Mouse (Mus musculus) CH12.LX (cell line): ENCODE measurements around the gene Pak1ip1. TPM values are rescaled to one million over a fixed set of nuclear protein-coding genes. Genes with fewer than 3 reads are reported as not detected.

Experiments used
- DNase-seq: peaks from one replicate; pipeline ENCODE4 v3.0.0-alpha.2; 2013; ENCODE audit errors: extremely low read depth
- H3K27ac ChIP-seq: 2 replicates; pipeline ENCODE4 v1.5.1; 2012; ENCODE audit warnings: low read depth, mild to moderate bottlenecking, control low read depth, moderate library complexity; ENCODE audit not compliant: insufficient read depth
- H3K27me3 ChIP-seq: replicated peaks from 2 replicates; pipeline ENCODE3; 2012; ENCODE audit warnings: inconsistent platforms
- H3K36me3 ChIP-seq, 2 experiments: replicated peaks in 1 of 2; 2 replicates each; pipeline versions ENCODE3 to v1.6.1; 2012; ENCODE audit warnings: inconsistent platforms in 1 of 2, low read length in 1 of 2, mild to moderate bottlenecking in 1 of 2, mixed read lengths in 1 of 2, moderate library complexity in 1 of 2; ENCODE audit not compliant: control insufficient read depth in 1 of 2, insufficient read depth in 1 of 2
- H3K4me1 ChIP-seq, 2 experiments: 2 replicates each; pipeline ENCODE4 v1.6.1; 2012; ENCODE audit warnings: inconsistent platforms in 1 of 2, moderate library complexity in 1 of 2; ENCODE audit not compliant: insufficient read depth in 2 of 2, control insufficient read depth in 1 of 2
- H3K4me2 ChIP-seq: 2 replicates; pipeline ENCODE4 v1.6.1; 2012; ENCODE audit warnings: low read depth, mild to moderate bottlenecking, control low read depth; ENCODE audit not compliant: poor library complexity, insufficient read depth, severe bottlenecking
- H3K4me3 ChIP-seq, 3 experiments: fragments of 150-350 bp in 1 of 3; sonication (generic) in 1 of 3; replicated peaks in 1 of 3; 2 replicates each; pipeline versions ENCODE3 to v1.5.1; 2011 to 2012; ENCODE audit warnings: low read depth in 2 of 3, low read length in 2 of 3, mild to moderate bottlenecking in 2 of 3, moderate library complexity in 2 of 3, control low read depth in 1 of 3, improper control_type of control experiment in 1 of 3, inconsistent platforms in 1 of 3, mixed read lengths in 1 of 3; ENCODE audit not compliant: poor library complexity in 1 of 3
- H3K79me2 ChIP-seq: replicated peaks from 2 replicates; pipeline ENCODE4 v1.6.1; 2012; ENCODE audit warnings: mild to moderate bottlenecking, moderate library complexity; ENCODE audit not compliant: control insufficient read depth, poor library complexity, insufficient read depth, severe bottlenecking; ENCODE audit errors: extremely low read depth
- H3K9ac ChIP-seq: 2 replicates; pipeline ENCODE4 v1.6.1; 2012; ENCODE audit warnings: low read depth, mild to moderate bottlenecking, control low read depth, moderate library complexity; ENCODE audit not compliant: insufficient read depth
- H3K9me3 ChIP-seq: replicated peaks from 2 replicates; pipeline ENCODE3; 2012; ENCODE audit warnings: low read length, inconsistent platforms, mixed read lengths
- CHD2 ChIP-seq: IDR thresholded peaks from 2 replicates; pipeline ENCODE4 v1.6.1; 2011; ENCODE audit warnings: low read length, improper control_type of control experiment
- CTCF ChIP-seq, 2 experiments: IDR thresholded peaks in 1 of 2; conservative IDR thresholded peaks in 1 of 2; 2 replicates each; pipeline ENCODE4 v1.5.1; 2011 to 2012; ENCODE audit warnings: low read depth in 2 of 2, low read length in 2 of 2, improper control_type of control experiment in 1 of 2, inconsistent platforms in 1 of 2, mild to moderate bottlenecking in 1 of 2, moderate library complexity in 1 of 2
- GABPA ChIP-seq: IDR thresholded peaks from 2 replicates; pipeline ENCODE4 v1.6.1; 2012; ENCODE audit warnings: low read depth, low read length, improper control_type of control experiment, inconsistent platforms; ENCODE audit not compliant: insufficient replicate concordance
- HCFC1 ChIP-seq: IDR thresholded peaks from 2 replicates; pipeline ENCODE4 v1.6.1; 2012; ENCODE audit warnings: low read depth, mild to moderate bottlenecking, inconsistent platforms, low read length, improper control_type of control experiment
- IRF4 ChIP-seq: IDR thresholded peaks from 2 replicates; pipeline ENCODE4 v1.6.1; 2014; ENCODE audit warnings: low read depth, mild to moderate bottlenecking, inconsistent platforms, low read length, improper control_type of control experiment
- JUN ChIP-seq: IDR thresholded peaks from 2 replicates; pipeline ENCODE4 v1.6.1; 2011; ENCODE audit warnings: low read depth, mild to moderate bottlenecking, low read length, improper control_type of control experiment, moderate library complexity; ENCODE audit not compliant: insufficient read depth
- JUND ChIP-seq: conservative IDR thresholded peaks from 2 replicates; pipeline ENCODE4 v1.6.1; 2011; ENCODE audit warnings: low read depth, low read length, improper control_type of control experiment
- KAT2A ChIP-seq: IDR thresholded peaks from 2 replicates; pipeline ENCODE4 v1.6.1; 2012; ENCODE audit warnings: low read length, improper control_type of control experiment, inconsistent platforms; ENCODE audit not compliant: insufficient replicate concordance
- MAX ChIP-seq: IDR thresholded peaks from 2 replicates; pipeline ENCODE4 v1.6.1; 2011; ENCODE audit warnings: low read length, improper control_type of control experiment
- MAZ ChIP-seq: IDR thresholded peaks from 2 replicates; pipeline ENCODE4 v1.6.1; 2012; ENCODE audit warnings: low read depth, mild to moderate bottlenecking, inconsistent platforms, low read length, improper control_type of control experiment, moderate library complexity
- MEF2A ChIP-seq: IDR thresholded peaks from 2 replicates; pipeline ENCODE4 v1.6.1; 2014; ENCODE audit warnings: low read depth, mild to moderate bottlenecking, inconsistent platforms, low read length, improper control_type of control experiment, borderline replicate concordance
- MXI1 ChIP-seq: IDR thresholded peaks from 2 replicates; pipeline ENCODE4 v1.6.1; 2011; ENCODE audit warnings: mild to moderate bottlenecking, low read depth, low read length, improper control_type of control experiment
- NRF1 ChIP-seq: IDR thresholded peaks from 2 replicates; pipeline ENCODE4 v1.6.1; 2014; ENCODE audit warnings: low read depth, mild to moderate bottlenecking, inconsistent platforms, low read length, improper control_type of control experiment, moderate library complexity
- PAX5 ChIP-seq: IDR thresholded peaks from 2 replicates; pipeline ENCODE4 v1.6.1; 2012; ENCODE audit warnings: low read length, inconsistent platforms, mixed read lengths
- POLR2AphosphoS2 ChIP-seq: IDR thresholded peaks from 2 replicates; pipeline ENCODE4 v1.6.1; 2011; ENCODE audit warnings: low read depth, low read length, improper control_type of control experiment
- SIN3A ChIP-seq: IDR thresholded peaks from 2 replicates; pipeline ENCODE4 v1.6.1; 2012; ENCODE audit warnings: low read length, improper control_type of control experiment, inconsistent platforms
- TBP ChIP-seq: conservative IDR thresholded peaks from 2 replicates; pipeline ENCODE4 v1.6.1; 2011; ENCODE audit warnings: low read depth, low read length, improper control_type of control experiment
- UBTF ChIP-seq: IDR thresholded peaks from 2 replicates; pipeline ENCODE4 v1.6.1; 2012; ENCODE audit warnings: low read depth, mild to moderate bottlenecking, inconsistent platforms, low read length, improper control_type of control experiment, moderate library complexity
- ZC3H11A ChIP-seq: IDR thresholded peaks from 2 replicates; pipeline ENCODE4 v1.6.1; 2012; ENCODE audit warnings: low read depth, mild to moderate bottlenecking, inconsistent platforms, low read length, improper control_type of control experiment
- ZKSCAN1 ChIP-seq: IDR thresholded peaks from 2 replicates; pipeline ENCODE4 v1.6.1; 2012; ENCODE audit warnings: low read depth, inconsistent platforms, low read length, improper control_type of control experiment, borderline replicate concordance
- ZMIZ1 ChIP-seq: IDR thresholded peaks from 2 replicates; pipeline ENCODE4 v1.6.1; 2012; ENCODE audit warnings: low read depth, mild to moderate bottlenecking, inconsistent platforms, low read length, improper control_type of control experiment
- dilution Hi-C: fragments of 300-500 bp; cut with MboI; formaldehyde crosslinking; loops from 2 replicates; pipeline ENCODE4 v1.14.3; 2020; ENCODE audit warnings: low sequenced_read_pairs; ENCODE audit not compliant: extremely low pct_unique_long_range_greater_than_20kb, extremely low pct_ligation_motif_present
- in situ Hi-C: fragments of 300-500 bp; cut with MboI; formaldehyde crosslinking; loops from 3 replicates; pipeline ENCODE4 v1.14.3; 2019; ENCODE audit warnings: low sequenced_read_pairs, low pct_ligation_motif_present, low pct_unique_long_range_greater_than_20kb, mixed read lengths
- polyA plus RNA-seq: library from polyadenylated mRNA; unstranded; fragments of >175 nt; gene quantifications from 2 replicates; pipeline ENCODE4 v1.2.1, GENCODE M21; 2012; ENCODE audit warnings: low read depth; ENCODE audit not compliant: insufficient read length
- total RNA-seq, 2 experiments: library from RNA; depleted of rRNA; stranded (reverse); fragments of 300-350 nt in 1 of 2; fragments of >200 nt in 1 of 2; gene quantifications; 2 replicates each; pipeline ENCODE4 v1.2.3; 2012 to 2014

Pak1ip1 gene
- total and polyA plus RNA-seq, 3 experiments: 54.8 to 81.9 (median 66.1) TPM

GRCm38 (mm10) chr13:40951386-40951976, 49.3 kb upstream of the Pak1ip1 start:
- no peaks in the 10 kb centered on the region for H3K27me3 ChIP-seq
- DNase-seq: no peak
- in situ Hi-C loops: no loop called here
- no peak overlapping the region for H3K4me3 ChIP-seq
- H3K9me3 ChIP-seq: no peaks in the 10 kb centered on the region
- no peaks in the 10 kb centered on the region for H3K4me1 ChIP-seq
- no peak overlapping the region for H3K27ac ChIP-seq
- dilution Hi-C loops: no loop called here
- H3K4me2 ChIP-seq: no peak overlapping the region
- TF ChIP-seq NRF1 (no peak), HCFC1 (no peak), MEF2A (no peak), GABPA (no peak), MAZ (no peak), UBTF (no peak), SIN3A (no peak), CHD2 (no peak), POLR2AphosphoS2 (no peak), ZKSCAN1 (no peak), TBP (no peak), PAX5 (no peak), JUND (no peak), JUN (no peak), MAX (no peak), KAT2A (no peak), MXI1 (no peak), IRF4 (no peak), ZMIZ1 (no peak), ZC3H11A (no peak)
- no peaks in the 10 kb centered on the region for H3K36me3 ChIP-seq
- no peaks in the 10 kb centered on the region for H3K79me2 ChIP-seq
- no peak overlapping the region for H3K9ac ChIP-seq

DNA sequence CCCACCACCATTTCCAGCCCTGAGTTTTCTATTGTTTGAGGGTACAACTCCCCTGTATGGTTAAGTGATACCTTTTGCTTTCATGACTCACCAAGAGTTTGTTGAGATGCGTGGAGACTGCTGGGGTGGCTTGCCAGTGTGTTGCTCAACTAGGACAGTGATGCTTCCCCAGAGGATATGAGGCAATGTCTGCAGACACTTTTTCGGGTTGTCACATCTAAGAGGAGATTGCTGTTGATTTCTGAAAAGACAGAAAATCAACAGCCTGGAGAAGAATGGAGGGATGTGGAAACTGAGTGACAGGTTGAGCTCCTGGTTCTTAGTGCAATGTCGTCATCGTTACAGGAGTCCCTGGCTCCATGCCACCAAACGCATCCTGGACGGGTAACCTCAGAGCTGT, 47.6 kb upstream of the Pak1ip1 start:
- Histone ChIP-seq H3K9me3 (no peaks in the 10 kb centered on the region), H3K4me3 (no peak overlapping the region), H3K36me3 (no peaks in the 10 kb centered on the region), H3K27me3 (no peaks in the 10 kb centered on the region), H3K27ac (no peak overlapping the region), H3K4me1 (no peaks in the 10 kb centered on the region), H3K79me2 (no peaks in the 10 kb centered on the region; the same call in 1 of the 2 replicates), H3K4me2 (no peak overlapping the region), H3K9ac (no peak overlapping the region)
- in situ Hi-C loops: no loop called here
- dilution Hi-C loops: no loop called here
- no peak for DNase-seq
- no peak for TF ChIP-seq POLR2AphosphoS2
- no peak for TF ChIP-seq KAT2A
- no peak for TF ChIP-seq CTCF (conservative IDR thresholded peaks at IDR 0.05 in 1 of 2, IDR thresholded peaks at IDR 0.05 in 1 of 2; ENCODE audit: low read depth in 2 of 2, low read length in 2 of 2)
